Mouse (Mus musculus): ENCODE measurements around the gene Wee2. TPM values are rescaled to one million over a fixed set of nuclear protein-coding genes. Genes with fewer than 3 reads are reported as not detected.

Wee2 gene
- total and polyA plus RNA-seq, 3 experiments: 0.16 TPM; not detected in 2

GRCm38 (mm10) chr6:40465710-40466109 is 26.8 kb downstream of the Wee2 start:
- Histone ChIP-seq H3K36me3 (replicated peaks) (no peaks in the 10 kb centered on the region), H3K4me3 (ENCODE audit: low read depth, low read length) (no peak overlapping the region), H3K4me1 (ENCODE audit: insufficient read depth, low read depth, low read length) (peaks cover 6% of the 10 kb centered on the region), H3K27me3 (ENCODE audit: insufficient read depth, low read length) (peaks cover 8% of the 10 kb centered on the region; the same call in 1 of the 2 replicates), H3K9me3 (replicated peaks) (no peaks in the 10 kb centered on the region)
- DNase-seq (ENCODE audit: low spot score) (no peak), ATAC-seq (ENCODE audit: extremely low read depth, insufficient number of reproducible peaks, low FRiP score, poor library complexity, severe bottlenecking) (no peak)
- TF ChIP-seq TAL1 (conservative IDR thresholded peaks at IDR 0.05; ENCODE audit: low read depth, low read length) (no peak), CTCF (IDR thresholded peaks at IDR 0.05; ENCODE audit: low read depth, low read length) (no peak), GATA2 (IDR thresholded peaks at IDR 0.05; ENCODE audit: borderline replicate concordance, low read depth, low read length) (no peak), POLR2AphosphoS5 (IDR thresholded peaks at IDR 0.05; ENCODE audit: insufficient replicate concordance, low read depth, low read length) (no peak), GATA1 (IDR thresholded peaks at IDR 0.05; ENCODE audit: borderline replicate concordance, low read length) (no peak)

- H3K36me3 ChIP-seq (replicated peaks): peaks cover 33% of the 10 kb centered on the region
- TF ChIP-seq CTCF (IDR thresholded peaks at IDR 0.05; ENCODE audit: low read depth, low read length): no peak
- TF ChIP-seq POLR2AphosphoS5 (IDR thresholded peaks at IDR 0.05; ENCODE audit: insufficient replicate concordance, low read depth, low read length): no peak
- no peak for TF ChIP-seq TAL1 (conservative IDR thresholded peaks at IDR 0.05; ENCODE audit: low read depth, low read length)
- TF ChIP-seq GATA2 (IDR thresholded peaks at IDR 0.05; ENCODE audit: borderline replicate concordance, low read depth, low read length): no peak
- no peak for TF ChIP-seq GATA1 (IDR thresholded peaks at IDR 0.05; ENCODE audit: borderline replicate concordance, low read length)
- H3K27me3 ChIP-seq (ENCODE audit: insufficient read depth, low read length): no peaks in the 10 kb centered on the region
- H3K9me3 ChIP-seq (replicated peaks): no peaks in the 10 kb centered on the region
- H3K4me1 ChIP-seq (ENCODE audit: insufficient read depth, low read depth, low read length): peaks cover 18% of the 10 kb centered on the region
- peak; percentile 92 for ATAC-seq (ENCODE audit: extremely low read depth, insufficient number of reproducible peaks, low FRiP score, poor library complexity, severe bottlenecking)
- peak within 1 kb of the TSS; percentile 92 for H3K4me3 ChIP-seq (ENCODE audit: low read depth, low read length)
- peak; percentile 78 for DNase-seq (ENCODE audit: low spot score)
Observed at GRCm38 (mm10) chr6:40470916-40471719, 32.2 kb downstream of the Wee2 start, which contains the start of gene Ssbp1. Gene Ssbp1 (plus strand): TSS chr6:40471352.

- no peak for DNase-seq (ENCODE audit: low spot score)
- Histone ChIP-seq H3K4me3 (ENCODE audit: low read depth, low read length) (peak overlapping the region; percentile 92), H3K36me3 (replicated peaks) (peaks cover 37% of the 10 kb centered on the region), H3K4me1 (ENCODE audit: insufficient read depth, low read depth, low read length) (peaks cover 18% of the 10 kb centered on the region), H3K9me3 (replicated peaks) (no peaks in the 10 kb centered on the region), H3K27me3 (ENCODE audit: insufficient read depth, low read length) (no peaks in the 10 kb centered on the region)
- TF ChIP-seq GATA1 (IDR thresholded peaks at IDR 0.05; ENCODE audit: borderline replicate concordance, low read length) (no peak), GATA2 (IDR thresholded peaks at IDR 0.05; ENCODE audit: borderline replicate concordance, low read depth, low read length) (no peak), CTCF (IDR thresholded peaks at IDR 0.05; ENCODE audit: low read depth, low read length) (no peak), POLR2AphosphoS5 (IDR thresholded peaks at IDR 0.05; ENCODE audit: insufficient replicate concordance, low read depth, low read length) (no peak), TAL1 (conservative IDR thresholded peaks at IDR 0.05; ENCODE audit: low read depth, low read length) (no peak)
- ATAC-seq (ENCODE audit: extremely low read depth, insufficient number of reproducible peaks, low FRiP score, poor library complexity, severe bottlenecking): no peak
Observed at GRCm38 (mm10) chr6:40471720-40472010, 32.8 kb downstream of the Wee2 start.

- DNase-seq (ENCODE audit: low spot score) (no peak), ATAC-seq (ENCODE audit: extremely low read depth, insufficient number of reproducible peaks, low FRiP score, poor library complexity, severe bottlenecking) (no peak)
- Histone ChIP-seq H3K27me3 (ENCODE audit: insufficient read depth, low read length) (no peaks in the 10 kb centered on the region), H3K36me3 (replicated peaks) (peaks cover 65% of the 10 kb centered on the region), H3K4me1 (ENCODE audit: insufficient read depth, low read depth, low read length) (peaks cover 12% of the 10 kb centered on the region), H3K9me3 (replicated peaks) (no peaks in the 10 kb centered on the region), H3K4me3 (ENCODE audit: low read depth, low read length) (no peak overlapping the region)
- TF ChIP-seq TAL1 (conservative IDR thresholded peaks at IDR 0.05; ENCODE audit: low read depth, low read length) (no peak), POLR2AphosphoS5 (IDR thresholded peaks at IDR 0.05; ENCODE audit: insufficient replicate concordance, low read depth, low read length) (no peak), GATA1 (IDR thresholded peaks at IDR 0.05; ENCODE audit: borderline replicate concordance, low read length) (no peak), CTCF (IDR thresholded peaks at IDR 0.05; ENCODE audit: low read depth, low read length) (no peak), GATA2 (IDR thresholded peaks at IDR 0.05; ENCODE audit: borderline replicate concordance, low read depth, low read length) (no peak)
Observed at GRCm38 (mm10) chr6:40476132-40476531, 37.2 kb downstream of the Wee2 start.

- H3K4me1 ChIP-seq (ENCODE audit: insufficient read depth, low read depth, low read length): no peaks in the 10 kb centered on the region
- TF ChIP-seq CTCF (IDR thresholded peaks at IDR 0.05; ENCODE audit: low read depth, low read length): no peak
- no peak for TF ChIP-seq GATA1 (IDR thresholded peaks at IDR 0.05; ENCODE audit: borderline replicate concordance, low read length)
- TF ChIP-seq TAL1 (conservative IDR thresholded peaks at IDR 0.05; ENCODE audit: low read depth, low read length): no peak
- TF ChIP-seq POLR2AphosphoS5 (IDR thresholded peaks at IDR 0.05; ENCODE audit: insufficient replicate concordance, low read depth, low read length): no peak
- TF ChIP-seq GATA2 (IDR thresholded peaks at IDR 0.05; ENCODE audit: borderline replicate concordance, low read depth, low read length): no peak
- H3K9me3 ChIP-seq (replicated peaks): no peaks in the 10 kb centered on the region
- ATAC-seq (ENCODE audit: extremely low read depth, insufficient number of reproducible peaks, low FRiP score, poor library complexity, severe bottlenecking) (no peak), DNase-seq (ENCODE audit: low spot score) (no peak)
- peaks cover 76% of the 10 kb centered on the region for H3K36me3 ChIP-seq (replicated peaks)
- H3K27me3 ChIP-seq (ENCODE audit: insufficient read depth, low read length): no peaks in the 10 kb centered on the region
- H3K4me3 ChIP-seq (ENCODE audit: low read depth, low read length): no peak overlapping the region
Observed at GRCm38 (mm10) chr6:40479705-40480104, 40.8 kb downstream of the Wee2 start.

- ATAC-seq (ENCODE audit: extremely low read depth, insufficient number of reproducible peaks, low FRiP score, poor library complexity, severe bottlenecking) (no peak), DNase-seq (ENCODE audit: low spot score) (no peak)
- TF ChIP-seq CTCF (IDR thresholded peaks at IDR 0.05; ENCODE audit: low read depth, low read length) (no peak), GATA2 (IDR thresholded peaks at IDR 0.05; ENCODE audit: borderline replicate concordance, low read depth, low read length) (no peak), TAL1 (conservative IDR thresholded peaks at IDR 0.05; ENCODE audit: low read depth, low read length) (no peak), POLR2AphosphoS5 (IDR thresholded peaks at IDR 0.05; ENCODE audit: insufficient replicate concordance, low read depth, low read length) (no peak), GATA1 (IDR thresholded peaks at IDR 0.05; ENCODE audit: borderline replicate concordance, low read length) (no peak)
- H3K9me3 ChIP-seq (replicated peaks): no peaks in the 10 kb centered on the region
- peaks cover 65% of the 10 kb centered on the region for H3K36me3 ChIP-seq (replicated peaks)
- no peak overlapping the region for H3K4me3 ChIP-seq (ENCODE audit: low read depth, low read length)
- no peaks in the 10 kb centered on the region for H3K27me3 ChIP-seq (ENCODE audit: insufficient read depth, low read length)
- H3K4me1 ChIP-seq (ENCODE audit: insufficient read depth, low read depth, low read length): no peaks in the 10 kb centered on the region
Observed at GRCm38 (mm10) chr6:40482318-40482717, 43.4 kb downstream of the Wee2 start.

Data from G1E (cell line).